In the genomic region with DNA sequence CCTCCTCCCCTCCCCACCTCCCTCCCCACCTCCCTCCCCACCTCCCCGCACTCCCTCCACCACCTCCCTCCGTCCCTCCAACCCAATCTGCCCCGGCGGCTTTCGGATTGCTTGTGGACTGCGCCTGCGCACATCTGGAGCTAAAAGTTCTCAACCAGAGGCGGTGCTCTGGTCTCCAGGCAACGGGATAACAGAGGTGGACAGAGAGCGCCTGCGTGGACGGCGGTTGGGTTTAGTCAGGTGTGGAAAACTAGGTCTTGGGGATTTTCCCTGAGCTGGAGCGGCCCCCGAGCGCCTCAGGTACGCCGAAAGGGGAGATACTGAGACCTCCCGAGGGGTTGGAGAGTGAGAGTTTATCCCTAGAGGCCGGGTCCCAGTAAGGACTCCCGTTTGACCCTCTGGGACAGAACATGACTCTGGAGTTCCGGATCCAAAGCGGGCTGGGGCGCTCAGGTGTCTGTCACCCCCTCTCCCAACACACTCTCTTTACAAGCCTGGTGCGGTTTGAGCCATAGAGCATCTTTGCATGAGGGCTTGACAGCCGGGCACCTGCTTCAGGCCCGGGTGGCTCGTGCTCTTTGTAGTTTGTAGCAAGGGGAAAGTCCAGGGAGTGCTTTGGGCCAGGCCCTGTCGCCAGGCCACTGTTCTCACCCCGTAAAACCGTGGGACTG, we compare ENCODE assay signal across 8 mouse cellular contexts. TPM values are rescaled to one million over a fixed set of nuclear protein-coding genes. Genes with fewer than 3 reads are reported as not detected.
DNase-seq lines count a peak whose midpoint lies in the region.

A gene (plus strand): TSS at position 106 of the 671 bp plus-strand sequence.

- DNase-seq in R1 (ENCODE audit: low read depth, low spot score) = peak; percentile 96
- peak; percentile 98 for DNase-seq in embryo, embryonic 10.5 days (ENCODE audit: low spot score)
- peak; percentile 84 for DNase-seq in gastrocnemius, postnatal 10 days
- peak; percentile 79 for DNase-seq in hindlimb bud, embryonic 11.5 days (ENCODE audit: extremely low spot score, low read depth, low spot score)
- peak; percentile 52 to 78 for DNase-seq in left cerebral cortex, adult 8-10 months (ENCODE audit: low spot score in 2 of 2)
- DNase-seq in retina, postnatal 7 days (ENCODE audit: low read depth, low spot score) = peak; percentile 84
- peak; percentile 65 for DNase-seq in thymus, postnatal 4 days

- 20% methylated on average over 25 of the region's 31 CpGs for WGBS in macrophage (ENCODE audit: missing documents)

- H3K4me3 ChIP-seq in macrophage (ENCODE audit: inconsistent target) = peak within 1 kb of the TSS; percentile 54

- H3K36me3 ChIP-seq in macrophage (ENCODE audit: inconsistent target) = no peaks in the 10 kb centered on the region

- H3K79me2 ChIP-seq in macrophage (ENCODE audit: inconsistent target) = no peaks in the 10 kb centered on the region

- H3K27ac ChIP-seq in macrophage = no peak within 1 kb of the TSS

RNA-seq across cellular contexts. Expression of the gene that starts here (rescaled TPM):
- under 1 TPM; 0.63 TPM for total RNA-seq in gastrocnemius, postnatal 10 days (2021)
- total RNA-seq in left cerebral cortex, adult 8-10 months (2022) = 1 to 10 TPM; 2.6 to 3.3 (median 3.0) TPM
- total RNA-seq in macrophage (2018; cell fraction: chromatin; rRNA removed) = not detected
- not detected for total RNA-seq in macrophage (2018; cell fraction: cytosol; rRNA removed)
- total RNA-seq in macrophage (2018; cell fraction: nucleus; rRNA removed) = not detected
- not detected in 3 replicates for polyA plus RNA-seq in macrophage (2018)

Comparison
In these comparisons a context has a peak if more than half of its experiments do, and no peak if none do; other contexts are left out.
1. Peak in DNase-seq in gastrocnemius, postnatal 10 days; RNA of the gene not detected or under 1 TPM.